ENCODE assay signal across 18 mouse cellular contexts in the genomic region with DNA sequence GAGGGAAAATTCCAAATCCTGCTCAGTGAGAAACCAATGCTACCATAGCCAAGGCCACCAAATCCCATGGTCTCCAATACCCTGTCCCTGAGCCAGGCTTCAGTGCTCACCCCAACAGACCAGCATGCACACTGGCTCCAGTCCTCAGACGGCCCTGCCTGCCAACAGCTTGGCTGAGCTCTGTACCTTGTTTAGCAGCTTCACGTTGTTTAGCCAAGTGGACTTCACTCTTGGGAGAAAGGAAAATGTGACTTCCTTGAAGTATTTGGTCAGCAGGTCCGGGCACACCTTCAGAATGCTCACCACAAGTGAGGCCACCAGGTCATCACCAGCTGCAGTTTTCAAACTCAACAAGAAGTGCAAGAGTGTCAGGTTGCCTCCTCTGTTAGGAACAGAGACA. TPM values are rescaled to one million over a fixed set of nuclear protein-coding genes. Genes with fewer than 3 reads are reported as not detected.
DNase-seq lines count a peak whose midpoint lies in the region; ATAC-seq and TF ChIP-seq lines count a peak whose summit lies in the region.
"Had no signal": no experiment of that assay in that cellular context is flagged by ENCODE, and none has a peak within 500 bp of the region (broad histone marks: within the 10 kb centered on the region; RNA-seq: fewer than 3 reads in every experiment).

No protein-coding gene starts in this region.

- H3K27ac ChIP-seq in kidney, adult 2 months (ENCODE audit: insufficient read depth, low read depth, low read length): no peak overlapping the region
- no peak overlapping the region for H3K27ac ChIP-seq in kidney, embryonic 15.5 days
- peak overlapping the region; percentile 1; the same call in 1 of the 2 replicates for H3K27ac ChIP-seq in brown adipose tissue, adult 24 weeks (replicated peaks; ENCODE audit: low read depth, low read length)
- H3K27ac ChIP-seq: heart, adult 2 months; hindbrain, embryonic 12.5 days; intestine, embryonic 15.5 days; liver, embryonic 12.5 days; neural tube, embryonic 15.5 days had no signal

- H3K36me3 ChIP-seq in kidney, adult 2 months (ENCODE audit: control insufficient read depth, insufficient read depth, low read length): no peaks in the 10 kb centered on the region; the same call in 1 of the 2 replicates
- peaks cover 96% of the 10 kb centered on the region for H3K36me3 ChIP-seq in kidney, embryonic 15.5 days

- H3K9ac ChIP-seq in kidney, embryonic 15.5 days: no peak overlapping the region
- H3K9ac ChIP-seq: hindbrain, embryonic 12.5 days; intestine, embryonic 15.5 days; liver, embryonic 12.5 days; neural tube, embryonic 15.5 days had no signal

- H3K4me1 ChIP-seq in kidney, adult 2 months (ENCODE audit: control insufficient read depth, insufficient read depth, low read length): no peaks in the 10 kb centered on the region
- no peaks in the 10 kb centered on the region for H3K4me1 ChIP-seq in kidney, embryonic 15.5 days
- H3K4me1 ChIP-seq in brown adipose tissue, adult 24 weeks (ENCODE audit: control insufficient read depth, insufficient read depth, insufficient read length, low read length): peaks cover 4% of the 10 kb centered on the region; the same call in 1 of the 2 replicates
- H3K4me1 ChIP-seq: hindbrain, embryonic 12.5 days; intestine, embryonic 15.5 days; neural tube, embryonic 15.5 days had no signal

- H3K4me3 ChIP-seq in kidney, adult 2 months (ENCODE audit: insufficient read depth, low read depth, low read length): no peak overlapping the region
- H3K4me3 ChIP-seq in kidney, embryonic 15.5 days (replicated peaks): no peak overlapping the region
- no peak overlapping the region for H3K4me3 ChIP-seq in brown adipose tissue, adult 24 weeks (ENCODE audit: insufficient read depth, low read depth, low read length)
- H3K4me3 ChIP-seq: heart, adult 2 months; hindbrain, embryonic 12.5 days; intestine, embryonic 15.5 days; liver, embryonic 12.5 days; neural tube, embryonic 15.5 days had no signal

- H3K27me3 ChIP-seq in kidney, adult 2 months (replicated peaks; ENCODE audit: control insufficient read depth, insufficient read depth, low read length): no peaks in the 10 kb centered on the region
- no peaks in the 10 kb centered on the region for H3K27me3 ChIP-seq in kidney, embryonic 15.5 days
- H3K27me3 ChIP-seq: hindbrain, embryonic 12.5 days; intestine, embryonic 15.5 days; liver, embryonic 12.5 days; neural tube, embryonic 15.5 days had no signal

- no peak for TF ChIP-seq POLR2A in kidney, adult 2 months (IDR thresholded peaks at IDR 0.05; ENCODE audit: low read depth, low read length)

- peak; percentile 71 to 75 for DNase-seq in cerebellum, postnatal 14 days
- no peak for DNase-seq in cerebellum, adult 8-10 months
- DNase-seq in kidney, adult 2 months: peak; percentile 88
- peak; percentile 42 for DNase-seq in adrenal gland, postnatal 25 days
- no peak for DNase-seq in ovary, postnatal 36 days (ENCODE audit: low spot score)
- DNase-seq: heart, adult 2 months; lung, postnatal 14 days; retina, postnatal 1 day; thymus, adult 18-20 months had no signal

- ATAC-seq in kidney, embryonic 15.5 days (replicated peaks; ENCODE audit: low FRiP score): no peak
- ATAC-seq: intestine, embryonic 15.5 days; liver, embryonic 12.5 days had no signal

- 56% methylated on average over 3 of the region's 3 CpGs for WGBS in kidney, adult 2 months
- WGBS in kidney, embryonic 15.5 days: 86% methylated on average over 3 of the region's 3 CpGs

- H3K9me3 ChIP-seq in kidney, embryonic 15.5 days (replicated peaks): no peaks in the 10 kb centered on the region
- H3K9me3 ChIP-seq: G1E; hindbrain, embryonic 12.5 days; intestine, embryonic 15.5 days; liver, embryonic 12.5 days; neural tube, embryonic 15.5 days had no signal

- H3K4me2 ChIP-seq in kidney, embryonic 15.5 days: no peak overlapping the region
- H3K4me2 ChIP-seq: hindbrain, embryonic 12.5 days; intestine, embryonic 15.5 days; liver, embryonic 12.5 days; midbrain, embryonic 11.5 days; neural tube, embryonic 15.5 days had no signal

- TF ChIP-seq CTCF in kidney, adult 2 months (conservative IDR thresholded peaks at IDR 0.05; ENCODE audit: insufficient read depth, insufficient read length, low read depth, low read length): no peak

RNA-seq across cellular contexts. Expression of a gene that starts 17.7 kb away (rescaled TPM):
- 2.7 and 3.2 TPM in 2 replicates for polyA plus RNA-seq in kidney, adult 2 months (2012; rRNA removed)
- polyA plus RNA-seq in kidney, embryonic 15.5 days (2015; fragmentation: Nextera tagmentation; extraction: Ambion mirVana): 8.7 and 9.0 TPM in 2 replicates
- total RNA-seq in adrenal gland, postnatal 25 days (2021): 14.3 and 17.2 TPM in 2 replicates
- 6.2 and 7.5 TPM in 2 replicates for polyA plus RNA-seq in brown adipose tissue, adult 24 weeks (2012; ENCODE audit: insufficient read depth, insufficient read length, missing spikeins)

RNA-seq across cellular contexts. Expression of a gene that starts 34.0 kb away (rescaled TPM):
- 5.8 and 8.3 TPM in 2 replicates for polyA plus RNA-seq in kidney, adult 2 months (2012; rRNA removed)
- 0.64 and 0.91 TPM in 2 replicates for polyA plus RNA-seq in kidney, embryonic 15.5 days (2015; fragmentation: Nextera tagmentation; extraction: Ambion mirVana)
- total RNA-seq in adrenal gland, postnatal 25 days (2021): 3.1 and 4.1 TPM in 2 replicates
- 0.58 and 1.8 TPM in 2 replicates for polyA plus RNA-seq in brown adipose tissue, adult 24 weeks (2012; ENCODE audit: insufficient read depth, insufficient read length, missing spikeins)
- polyA plus RNA-seq: G1E had no signal

RNA-seq across cellular contexts. Expression of a gene that starts 54.5 kb away (rescaled TPM):
- polyA plus RNA-seq in kidney, adult 2 months (2012; rRNA removed): 28.8 and 43.9 TPM in 2 replicates
- polyA plus RNA-seq in kidney, embryonic 15.5 days (2015; fragmentation: Nextera tagmentation; extraction: Ambion mirVana): 2.4 and 9.6 TPM in 2 replicates
- total RNA-seq in adrenal gland, postnatal 25 days (2021): 391 and 677 TPM in 2 replicates
- polyA plus RNA-seq in brown adipose tissue, adult 24 weeks (2012; ENCODE audit: insufficient read depth, insufficient read length, missing spikeins): 328 and 353 TPM in 2 replicates
- total RNA-seq: left cerebral cortex, postnatal 36 days had no signal
- polyA plus RNA-seq: G1E had no signal

Comparison
In these comparisons a context has a peak if more than half of its experiments do, and no peak if none do; other contexts are left out.
1. DNase-seq: peak in cerebellum, postnatal 14 days (2 of 2), kidney, adult 2 months (single experiment) and adrenal gland, postnatal 25 days (single experiment); none in cerebellum, adult 8-10 months (single experiment) and ovary, postnatal 36 days (single experiment).